Mouse (Mus musculus) ES-Bruce4 (cell line): ENCODE results near the gene Zfp36l1.

Source experiments
- CTCF ChIP-seq: IDR thresholded peaks from one replicate; pipeline ENCODE4 v1.8.1; 2011; ENCODE audit warnings: low read depth, low read length
- POLR2A ChIP-seq: IDR thresholded peaks from one replicate; pipeline ENCODE4 v1.8.1; 2011; ENCODE audit warnings: low read length; ENCODE audit not compliant: insufficient read depth

GRCm38 (mm10) chr12:80133011-80133545, 20.3 kb upstream of the Zfp36l1 start:
- no peak for TF ChIP-seq CTCF
- TF ChIP-seq POLR2A, result no peak
